Mouse (Mus musculus): Measurements from ENCODE around the gene Myoz1.

DNA sequence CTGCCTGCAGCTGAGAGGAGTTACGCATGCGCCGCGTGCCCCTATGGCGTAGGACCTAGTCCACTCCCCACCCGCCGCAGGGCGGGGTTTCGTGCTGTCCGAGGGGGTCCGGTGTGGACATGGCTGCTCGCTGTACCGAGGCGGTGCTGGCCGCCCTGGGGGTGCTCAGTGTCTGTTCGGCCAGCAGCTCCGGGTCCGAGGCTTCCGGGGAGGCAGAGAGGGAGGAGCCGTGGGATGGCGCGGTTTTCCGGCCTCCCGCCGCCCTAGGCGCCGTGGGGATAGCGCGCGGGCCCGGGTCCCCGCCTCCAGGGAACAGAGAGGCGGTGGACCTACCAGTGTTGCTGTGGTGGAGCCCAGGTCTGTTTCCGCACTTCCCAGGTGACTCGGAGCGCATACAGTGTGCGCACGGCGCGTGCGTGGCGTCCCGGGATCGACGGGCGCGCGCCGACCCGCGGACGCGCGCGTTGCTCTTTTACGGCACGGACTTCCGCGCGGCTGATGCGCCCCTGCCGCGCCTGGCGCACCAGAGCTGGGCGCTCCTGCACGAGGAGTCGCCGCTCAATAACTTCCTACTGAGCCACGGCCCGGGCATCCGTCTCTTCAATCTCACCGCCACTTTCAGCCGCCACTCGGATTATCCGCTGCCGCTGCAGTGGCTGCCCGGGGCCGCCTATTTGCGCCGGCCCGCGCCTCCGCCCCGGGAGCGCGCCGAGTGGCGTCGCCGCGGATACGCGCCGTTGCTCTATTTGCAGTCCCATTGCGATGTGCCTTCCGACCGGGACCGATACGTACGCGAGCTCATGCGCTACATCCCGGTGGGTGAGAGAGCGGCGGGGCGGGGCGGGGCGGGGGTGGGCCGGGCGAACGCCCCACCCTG, 38.8 kb upstream of the Myoz1 start, which contains the start of gene Fut11:
- TF ChIP-seq GATA1 (IDR thresholded peaks at IDR 0.05; ENCODE audit: borderline replicate concordance, low read length) (no peak), FLI1 (IDR thresholded peaks at IDR 0.05; ENCODE audit: low read length) (no peak)

All from megakaryocyte, embryonic 14.5 days (primary cell).